Mouse (Mus musculus): ENCODE data around the gene Bicral.

Bicral gene

GRCm38 (mm10) chr17:46749282-46749681 lies 109.0 kb downstream of the Bicral start:
- no peak for DNase-seq
